Mouse (Mus musculus) heart, embryonic 10.5 days (tissue): Measurements from ENCODE around the gene Sema6b. TPM values are rescaled to one million over a fixed set of nuclear protein-coding genes. Genes with fewer than 3 reads are reported as not detected.

Source experiments
- DNase-seq: peaks from one replicate; pipeline ENCODE4 v3.0.0-alpha.2; 2017; ENCODE audit warnings: low spot score
- H3K27ac ChIP-seq: fragments of 300-500 bp; sonication (generic); 2 replicates; pipeline ENCODE4 v1.5.1; 2016; ENCODE audit warnings: mild to moderate bottlenecking
- H3K27me3 ChIP-seq: fragments of 300-500 bp; sonication (generic); 2 replicates; pipeline ENCODE4 v1.6.1; 2016; ENCODE audit warnings: mild to moderate bottlenecking; ENCODE audit not compliant: poor library complexity, insufficient read depth, severe bottlenecking
- H3K36me3 ChIP-seq: fragments of 300-500 bp; sonication (generic); 2 replicates; pipeline ENCODE4 v1.6.1; 2016; ENCODE audit warnings: mild to moderate bottlenecking, moderate library complexity
- H3K4me1 ChIP-seq: fragments of 300-500 bp; sonication (generic); 2 replicates; pipeline ENCODE4 v1.6.1; 2016; ENCODE audit warnings: mild to moderate bottlenecking
- H3K4me3 ChIP-seq: fragments of 300-500 bp; sonication (generic); 2 replicates; pipeline ENCODE4 v1.5.1; 2016; ENCODE audit warnings: mild to moderate bottlenecking, moderate library complexity
- H3K9me3 ChIP-seq: fragments of 300-500 bp; sonication (generic); 2 replicates; pipeline ENCODE4 v1.6.1; 2016; ENCODE audit warnings: mild to moderate bottlenecking, moderate library complexity
- WGBS: fragments of 180-500 bp; shearing (Covaris S2); methylation state at CpG from one replicate; pipeline ENCODE4 v1.1.7; 2016; 5-methylcytosine and 5-hydroxymethylcytosine counted together
- polyA plus RNA-seq: library from polyadenylated mRNA; unstranded; fragments of >200 nt; fragmentation: Nextera tagmentation; extraction: Ambion mirVana; gene quantifications from 2 replicates; pipeline ENCODE4 v1.2.1, GENCODE M21; 2016

The Sema6b gene
- polyA plus RNA-seq, 1 experiment from 2014 or later: 1.0 TPM

DNA sequence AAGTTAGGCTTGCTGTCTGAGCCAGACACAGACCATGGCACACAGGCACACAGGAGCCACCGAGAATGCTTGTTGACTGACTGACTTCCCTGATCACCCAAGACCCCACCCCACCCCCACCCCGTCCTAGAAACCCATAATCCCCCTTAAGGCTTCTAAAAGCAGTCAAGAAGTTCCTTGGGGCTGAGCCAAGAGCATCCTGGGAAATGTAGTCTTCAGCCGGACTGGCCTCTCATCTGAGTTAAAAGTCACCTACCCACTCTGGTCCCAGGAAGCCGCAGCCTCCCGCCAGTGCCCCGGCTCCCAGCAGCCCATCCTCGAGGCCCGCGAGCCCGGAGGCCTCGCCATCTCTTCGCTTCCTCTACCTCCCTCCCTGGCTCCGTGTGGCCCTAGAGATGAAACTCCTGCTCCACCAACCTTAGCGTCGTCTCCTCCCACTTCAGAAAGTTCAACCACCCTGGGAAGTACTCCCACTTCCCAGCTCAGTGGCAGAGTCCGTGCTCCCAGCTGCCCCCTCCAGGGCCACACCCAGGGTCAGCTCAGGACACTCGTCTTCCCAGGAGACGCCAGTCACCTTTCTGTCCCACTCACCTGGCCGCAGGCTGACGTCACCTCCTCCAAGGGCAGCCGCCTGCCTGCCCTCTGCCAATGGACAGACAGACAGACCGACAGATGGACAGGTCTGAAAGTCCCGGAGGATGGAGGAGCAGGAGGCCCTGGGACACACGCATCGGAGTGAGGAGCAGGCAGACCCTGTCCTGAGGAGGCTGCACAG lies 2.1 kb downstream of the Sema6b start:
- no peaks in the 10 kb centered on the region for H3K36me3 ChIP-seq
- no peak overlapping the region for H3K27ac ChIP-seq
- no peak for DNase-seq
- 16% methylated on average over 25 of the region's 25 CpGs for WGBS
- peaks cover 64% of the 10 kb centered on the region for H3K4me1 ChIP-seq
- 0 out of 2 replicates have a peak overlapping the region, but pooled peaks have one; percentile 22 for H3K4me3 ChIP-seq
- H3K27me3 ChIP-seq: peaks cover 79% of the 10 kb centered on the region
- no peaks in the 10 kb centered on the region for H3K9me3 ChIP-seq

- peaks cover 64% of the 10 kb centered on the region for H3K27me3 ChIP-seq
- 67% methylated on average over 7 of the region's 7 CpGs for WGBS
- H3K4me3 ChIP-seq: no peak overlapping the region
- no peak for DNase-seq
- H3K9me3 ChIP-seq: 0 out of 2 replicates have a peak, but pooled peaks cover under 1% of the 10 kb centered on the region
- no peak overlapping the region for H3K27ac ChIP-seq
- no peaks in the 10 kb centered on the region for H3K36me3 ChIP-seq
- H3K4me1 ChIP-seq: peaks cover 52% of the 10 kb centered on the region
Measured at GRCm38 (mm10) chr17:56136558-56136957, 3.6 kb downstream of the Sema6b start.

DNA sequence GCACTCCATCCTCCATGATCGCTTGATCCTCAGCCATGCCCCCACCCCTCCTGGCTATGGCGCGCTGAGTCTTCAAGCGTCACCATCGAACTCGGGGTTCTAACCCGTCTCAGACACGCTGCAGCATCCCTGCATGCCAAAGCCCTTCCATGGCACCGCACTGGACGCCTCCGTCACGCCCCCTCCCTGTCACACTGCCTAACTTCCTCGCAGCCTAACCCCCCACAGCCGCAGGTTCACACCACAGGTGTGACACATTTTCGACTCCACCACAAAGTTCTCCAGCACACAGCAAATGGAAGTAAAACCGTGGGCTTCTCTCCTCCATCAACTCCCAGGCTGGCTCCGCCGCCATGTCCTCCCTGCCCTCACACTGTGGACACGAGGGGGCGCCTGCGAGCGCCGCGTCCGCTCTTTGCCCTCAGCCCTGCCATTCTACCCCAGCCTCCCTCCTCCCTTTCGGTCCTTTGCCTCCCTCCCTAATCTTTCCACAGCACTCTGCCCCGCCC lies 5.6 kb downstream of the Sema6b start:
- Histone ChIP-seq H3K27ac (peak overlapping the region; percentile 59), H3K4me1 (peaks cover 36% of the 10 kb centered on the region), H3K4me3 (peak overlapping the region; percentile 57), H3K36me3 (peaks cover 6% of the 10 kb centered on the region; the same call in 1 of the 2 replicates), H3K27me3 (peaks cover 44% of the 10 kb centered on the region), H3K9me3 (peaks cover 5% of the 10 kb centered on the region; the same call in 1 of the 2 replicates)
- no peak for DNase-seq
- WGBS: 2% methylated on average over 27 of the region's 27 CpGs

- Histone ChIP-seq H3K27ac (peak overlapping the region; percentile 59), H3K4me3 (peak overlapping the region; percentile 57), H3K27me3 (peaks cover 35% of the 10 kb centered on the region), H3K36me3 (peaks cover 6% of the 10 kb centered on the region; the same call in 1 of the 2 replicates), H3K9me3 (peaks cover 5% of the 10 kb centered on the region; the same call in 1 of the 2 replicates), H3K4me1 (peaks cover 32% of the 10 kb centered on the region)
- DNase-seq: no peak
- WGBS: 18% methylated on average over 19 of the region's 21 CpGs
Measured at GRCm38 (mm10) chr17:56133457-56134363, 6.4 kb downstream of the Sema6b start.

DNA sequence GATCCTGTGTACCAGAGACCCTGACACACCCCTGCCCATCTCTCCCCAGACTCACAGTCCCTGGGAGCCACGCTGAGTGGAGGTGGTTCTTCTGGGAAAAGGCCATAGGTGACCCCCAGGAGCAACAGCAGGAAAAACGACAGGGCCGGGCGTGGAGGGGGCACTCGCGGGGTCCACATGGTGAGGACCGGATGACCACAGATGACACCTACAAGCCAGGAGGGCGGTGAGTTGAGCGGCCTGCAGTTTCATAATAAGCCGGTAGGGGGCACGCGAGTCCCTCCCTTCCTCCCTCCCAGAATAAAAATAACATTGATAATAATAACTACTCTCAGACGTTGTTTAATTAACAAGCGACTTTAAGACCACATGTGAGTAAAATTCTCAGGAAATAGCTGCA lies 7.5 kb downstream of the Sema6b start:
- Histone ChIP-seq H3K36me3 (peaks cover 6% of the 10 kb centered on the region; the same call in 1 of the 2 replicates), H3K9me3 (peaks cover 5% of the 10 kb centered on the region; the same call in 1 of the 2 replicates), H3K27me3 (peaks cover 26% of the 10 kb centered on the region), H3K4me3 (0 out of 2 replicates have a peak overlapping the region, but pooled peaks have one; percentile 15), H3K27ac (no peak overlapping the region), H3K4me1 (peaks cover 25% of the 10 kb centered on the region)
- DNase-seq: no peak
- 6% methylated on average over 14 of the region's 14 CpGs for WGBS

DNA sequence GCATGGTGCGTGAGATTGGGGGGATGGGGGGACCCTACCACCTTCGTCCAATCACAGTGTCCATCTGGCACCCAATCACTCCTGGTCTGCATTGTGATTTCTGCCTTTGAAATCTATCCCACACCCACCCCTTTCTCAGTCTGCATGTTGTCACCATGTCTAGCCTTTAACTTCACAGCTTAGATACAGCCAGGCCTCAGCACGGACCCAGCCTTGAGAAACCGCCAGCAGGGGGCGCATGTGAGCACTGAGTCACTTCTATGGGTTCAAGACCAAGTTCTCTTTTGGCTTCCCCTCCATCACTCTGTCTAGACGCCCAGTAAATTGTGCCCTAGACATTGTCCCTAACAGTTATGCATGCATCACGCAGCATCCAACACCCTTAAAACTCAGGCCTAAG lies 8.3 kb downstream of the Sema6b start:
- Histone ChIP-seq H3K36me3 (peaks cover 6% of the 10 kb centered on the region; the same call in 1 of the 2 replicates), H3K27ac (no peak overlapping the region), H3K4me1 (peaks cover 25% of the 10 kb centered on the region), H3K9me3 (peaks cover 5% of the 10 kb centered on the region; the same call in 1 of the 2 replicates), H3K4me3 (no peak overlapping the region), H3K27me3 (peaks cover 18% of the 10 kb centered on the region)
- whole genome bisulfite sequencing: 37% methylated on average over 7 of the region's 7 CpGs
- no peak for DNase-seq

- H3K27ac ChIP-seq: no peak overlapping the region
- WGBS: 92% methylated on average over 10 of the region's 10 CpGs
- peaks cover 15% of the 10 kb centered on the region for H3K27me3 ChIP-seq
- H3K4me3 ChIP-seq: no peak overlapping the region
- H3K9me3 ChIP-seq: peaks cover 5% of the 10 kb centered on the region; the same call in 1 of the 2 replicates
- H3K4me1 ChIP-seq: peaks cover 25% of the 10 kb centered on the region
- H3K36me3 ChIP-seq: peaks cover 6% of the 10 kb centered on the region; the same call in 1 of the 2 replicates
- DNase-seq: no peak
Measured at GRCm38 (mm10) chr17:56131136-56131535, 9.0 kb downstream of the Sema6b start.

- peaks cover 5% of the 10 kb centered on the region; the same call in 1 of the 2 replicates for H3K9me3 ChIP-seq
- 82% methylated on average over 15 of the region's 15 CpGs for WGBS
- H3K27ac ChIP-seq: no peak overlapping the region
- H3K36me3 ChIP-seq: peaks cover 6% of the 10 kb centered on the region; the same call in 1 of the 2 replicates
- H3K4me1 ChIP-seq: peaks cover 12% of the 10 kb centered on the region
- H3K4me3 ChIP-seq: no peak overlapping the region
- DNase-seq: no peak
- H3K27me3 ChIP-seq: peaks cover 31% of the 10 kb centered on the region
Measured at GRCm38 (mm10) chr17:56128246-56128645, 11.9 kb downstream of the Sema6b start.

- DNase-seq: no peak
- whole genome bisulfite sequencing: 70% methylated on average over 11 of the region's 11 CpGs
- Histone ChIP-seq H3K27me3 (peaks cover 52% of the 10 kb centered on the region), H3K36me3 (peaks cover 12% of the 10 kb centered on the region; the same call in 1 of the 2 replicates), H3K4me1 (peaks cover 10% of the 10 kb centered on the region), H3K27ac (no peak overlapping the region), H3K9me3 (peaks cover 13% of the 10 kb centered on the region), H3K4me3 (no peak overlapping the region)
Measured at GRCm38 (mm10) chr17:56126175-56126574, 14.0 kb downstream of the Sema6b start.

GRCm38 (mm10) chr17:56125276-56125630 lies 14.9 kb downstream of the Sema6b start:
- H3K27me3 ChIP-seq: peaks cover 61% of the 10 kb centered on the region
- WGBS: 79% methylated on average over 4 of the region's 4 CpGs
- H3K4me3 ChIP-seq: no peak overlapping the region
- peaks cover 16% of the 10 kb centered on the region for H3K4me1 ChIP-seq
- H3K27ac ChIP-seq: no peak overlapping the region
- DNase-seq: no peak
- H3K36me3 ChIP-seq: peaks cover 6% of the 10 kb centered on the region; the same call in 1 of the 2 replicates
- H3K9me3 ChIP-seq: peaks cover 12% of the 10 kb centered on the region

- Histone ChIP-seq H3K36me3 (peaks cover 6% of the 10 kb centered on the region; the same call in 1 of the 2 replicates), H3K9me3 (peaks cover 12% of the 10 kb centered on the region), H3K4me1 (peaks cover 22% of the 10 kb centered on the region), H3K27me3 (peaks cover 67% of the 10 kb centered on the region), H3K27ac (peak overlapping the region; percentile 62), H3K4me3 (peak overlapping the region; percentile 58)
- 5% methylated on average over 49 of the region's 59 CpGs for WGBS
- no peak for DNase-seq
Measured at GRCm38 (mm10) chr17:56124377-56125275, 15.5 kb downstream of the Sema6b start.
